Mouse (Mus musculus): ENCODE data around the gene Trim60. TPM values are rescaled to one million over a fixed set of nuclear protein-coding genes. Genes with fewer than 3 reads are reported as not detected.
"Not testable (repeated sequence)": the region's sequence is repeated elsewhere in the genome, so short reads cannot be mapped to it uniquely, and the experiment has no call there.

The Trim60 gene
- not detected for polyA plus RNA-seq (2017; shearing (Covaris generic))

DNA sequence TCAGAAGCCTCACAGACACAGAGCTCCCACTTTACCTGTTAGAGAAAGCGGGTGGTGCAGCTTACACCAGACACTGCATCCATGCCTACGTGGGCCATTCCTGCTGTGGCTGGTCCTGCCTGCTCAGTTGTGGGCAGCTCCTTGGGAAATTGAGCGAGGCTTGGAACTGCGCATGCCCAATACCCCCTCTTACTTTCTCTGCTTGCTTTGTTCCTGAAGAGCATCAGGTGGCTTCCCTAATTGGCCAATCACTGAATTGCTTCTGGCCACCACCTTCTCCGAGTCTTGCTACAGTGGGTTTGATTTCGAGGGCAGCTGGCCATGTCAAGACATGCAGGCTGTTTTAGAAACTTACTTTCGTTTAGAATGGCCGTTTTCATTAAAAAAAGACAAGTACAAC lies at the start of gene Trim60, which contains the start of gene Trim61:
Trim60 (minus strand) TSS at position 162 of the 400 bp plus-strand sequence.
Trim61 (minus strand) TSS at position 101 of the 400 bp plus-strand sequence.
- ATAC-seq: no peak

- ATAC-seq: no peak
These were observed 49.5 kb upstream of the Trim60 start for GRCm38 (mm10) chr8:65067694-65068472.

DNA sequence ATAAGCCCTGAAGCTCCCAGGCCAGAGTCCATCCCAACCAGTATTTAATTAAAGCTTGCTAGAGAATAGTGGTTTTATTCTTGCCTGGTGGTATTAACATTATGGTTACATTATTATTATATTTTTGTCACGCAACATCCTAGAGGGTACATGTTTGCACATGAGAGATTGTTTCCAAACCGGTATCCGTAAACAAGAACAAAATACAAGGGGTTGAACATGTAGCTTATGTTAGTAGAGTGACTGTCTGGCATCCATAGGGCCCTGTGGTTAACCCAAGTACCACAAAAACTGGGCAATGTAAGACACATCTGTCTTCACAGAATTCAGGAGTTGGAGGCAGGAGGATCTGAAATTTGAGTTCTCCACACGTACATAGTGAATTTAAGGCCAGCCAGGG lies 48.6 kb upstream of the Trim60 start:
- ATAC-seq: no peak

GRCm38 (mm10) chr8:65065622-65066021 lies 47.2 kb upstream of the Trim60 start:
- ATAC-seq: no peak

DNA sequence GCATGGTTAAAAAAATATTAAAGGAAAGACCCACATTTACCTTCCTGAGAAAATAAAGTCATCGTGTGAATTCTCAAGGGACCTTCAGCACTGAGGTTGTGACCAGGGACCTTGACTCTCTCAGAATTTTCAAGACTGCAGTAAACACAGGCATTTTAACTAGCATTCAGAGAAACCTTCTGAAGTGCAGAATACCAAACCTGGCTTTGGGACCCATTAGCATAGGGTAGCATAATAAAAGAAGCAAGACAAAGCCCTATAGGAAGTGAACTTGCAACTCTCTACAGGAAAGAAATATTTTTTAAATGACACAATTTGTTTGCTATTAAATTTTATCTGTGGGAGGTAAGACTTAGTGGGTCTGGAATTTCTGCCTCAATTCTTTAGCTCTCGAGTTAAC lies 45.7 kb upstream of the Trim60 start:
- no peak for ATAC-seq

DNA sequence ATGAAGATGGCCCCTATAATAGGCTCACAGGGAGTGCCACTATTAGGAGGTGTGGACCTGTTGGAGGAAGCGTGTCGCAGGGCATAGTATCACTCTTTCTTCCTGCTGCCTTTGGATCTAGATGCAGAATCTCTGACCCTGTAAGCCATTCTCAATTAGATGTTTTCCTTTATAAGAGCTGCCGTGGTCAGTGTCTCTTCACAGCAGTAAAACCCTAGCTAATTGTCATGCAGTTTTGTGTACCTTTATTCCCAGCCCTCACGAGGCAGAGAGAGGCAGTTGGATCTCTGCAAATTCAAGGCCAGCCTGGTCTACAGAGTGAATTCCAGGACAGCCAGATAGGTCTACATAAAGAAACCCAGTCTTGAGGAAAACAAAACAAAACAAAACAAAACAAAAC lies 43.8 kb upstream of the Trim60 start:
- ATAC-seq: no peak

- ATAC-seq: no peak
These were observed 38.3 kb upstream of the Trim60 start for GRCm38 (mm10) chr8:65056722-65057121.

DNA sequence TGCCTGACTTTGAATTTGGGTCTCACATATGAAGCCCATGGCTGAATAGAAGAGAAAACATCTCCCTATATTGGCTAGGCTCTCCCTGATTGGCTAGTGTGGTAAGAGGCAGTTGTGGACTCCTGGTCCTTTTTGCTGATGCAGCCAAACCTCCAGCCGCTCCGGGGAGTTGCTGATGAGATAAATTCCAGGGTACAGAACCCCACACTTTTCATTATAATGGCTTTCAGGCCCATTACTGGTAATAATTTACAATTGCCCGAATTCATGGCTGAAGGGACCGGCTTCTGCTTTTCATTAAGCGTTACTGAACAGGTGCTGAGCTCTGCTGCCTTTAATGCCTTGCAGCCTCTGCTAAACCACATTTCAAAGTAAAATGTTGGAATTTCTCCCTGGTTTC lies 35.6 kb upstream of the Trim60 start:
- no peak for ATAC-seq

GRCm38 (mm10) chr8:65053554-65053953 lies 35.2 kb upstream of the Trim60 start:
- no peak for ATAC-seq

GRCm38 (mm10) chr8:65047801-65048200 lies 29.4 kb upstream of the Trim60 start:
- ATAC-seq: no peak

DNA sequence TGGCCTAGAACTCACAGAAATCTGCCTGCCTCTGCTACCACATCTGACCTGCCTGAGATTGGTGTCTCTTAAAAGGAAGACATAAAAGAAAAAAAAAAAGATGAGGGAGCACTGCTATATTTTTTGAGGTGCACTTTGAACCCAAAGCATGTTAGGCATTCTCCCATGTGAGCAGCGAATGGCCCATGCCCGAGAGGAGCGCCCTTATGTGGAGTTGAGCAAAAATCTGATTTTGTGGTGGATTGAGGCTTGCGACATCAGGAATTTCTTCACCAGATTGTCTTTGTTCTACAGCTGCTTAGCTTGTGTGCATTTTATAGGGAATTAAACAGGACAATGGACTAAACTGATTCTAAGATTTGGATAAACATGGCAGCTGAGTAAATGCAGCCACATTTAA lies 28.8 kb upstream of the Trim60 start:
- ATAC-seq: no peak

- no peak for ATAC-seq
These were observed 28.2 kb upstream of the Trim60 start for GRCm38 (mm10) chr8:65046565-65046964.

DNA sequence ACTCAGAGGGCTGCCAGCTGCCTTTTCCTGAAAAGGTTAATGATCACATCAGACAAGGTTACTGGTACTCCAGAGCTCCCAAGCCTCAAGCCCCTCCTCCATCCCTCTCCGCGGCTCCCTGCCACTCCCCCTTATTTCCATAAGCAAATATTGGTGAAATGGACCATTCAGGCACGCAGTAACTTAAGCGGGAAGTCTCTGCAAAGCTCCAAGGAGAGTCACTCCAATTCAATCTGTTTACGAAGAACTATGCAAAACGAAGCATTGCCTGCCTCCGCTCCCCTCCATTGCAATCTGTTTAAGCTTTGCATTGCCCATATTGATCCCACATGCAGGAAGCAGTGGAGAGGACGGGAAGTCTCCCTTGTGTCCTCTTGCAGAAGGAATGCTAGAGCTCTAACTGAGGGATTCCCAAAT lies 18.7 kb upstream of the Trim60 start, which contains the start of gene Apela:
Apela (minus strand) TSS at position 220 of the 417 bp plus-strand sequence.
- ATAC-seq: no peak

DNA sequence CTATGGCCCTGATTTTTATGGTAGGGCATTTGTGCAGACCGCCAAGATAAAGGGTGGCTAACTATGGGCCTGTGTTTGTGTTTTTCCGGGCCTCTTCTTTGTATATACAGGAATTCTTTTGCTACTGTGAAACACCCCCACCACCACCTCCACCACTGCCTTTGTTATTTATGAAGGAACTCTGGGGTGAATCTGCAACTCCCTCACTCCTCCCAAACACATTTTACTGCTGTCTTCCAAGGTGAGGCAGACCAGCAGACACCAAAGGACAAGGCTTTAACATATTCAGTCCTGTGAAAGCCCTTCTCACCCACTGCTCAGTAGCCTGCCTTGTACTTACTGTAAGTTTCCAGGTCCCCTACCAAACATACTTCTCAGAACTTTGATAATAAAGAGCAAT lies 15.8 kb upstream of the Trim60 start:
- no peak for ATAC-seq

GRCm38 (mm10) chr8:65033056-65033455 lies 14.7 kb upstream of the Trim60 start:
- ATAC-seq: no peak

GRCm38 (mm10) chr8:65032107-65032506 lies 13.7 kb upstream of the Trim60 start:
- ATAC-seq: no peak

DNA sequence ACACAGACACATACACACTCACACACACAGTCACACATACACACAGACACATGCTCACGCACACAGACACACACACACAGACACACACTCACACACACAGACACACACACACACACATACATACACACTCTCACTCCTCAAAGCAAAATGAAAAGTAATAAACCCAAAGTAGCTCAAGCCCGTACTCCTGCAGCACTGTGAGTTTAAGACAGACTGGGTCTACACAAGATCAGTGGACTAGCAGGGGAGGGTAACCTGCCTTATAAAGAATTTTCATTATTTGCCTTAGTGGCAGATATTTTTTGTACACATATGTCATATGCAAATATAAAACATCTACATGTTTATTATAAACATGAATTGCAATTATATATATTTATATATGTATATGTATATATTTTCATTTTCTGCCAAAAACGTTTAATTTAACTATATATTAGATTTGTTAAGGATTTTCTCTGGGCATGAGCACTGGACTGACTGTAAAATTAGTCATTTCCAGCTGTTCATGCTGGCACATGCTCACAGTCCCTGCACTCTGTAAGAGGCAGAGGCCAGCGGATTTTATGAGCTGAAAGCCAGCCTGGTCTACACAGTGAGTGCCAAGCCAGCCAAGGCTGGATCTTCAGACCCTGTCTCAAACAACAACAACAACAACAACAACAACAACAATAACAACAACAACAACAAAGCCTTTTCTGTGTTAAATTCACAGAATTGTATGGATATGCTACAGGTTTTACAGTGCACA lies 12.5 kb upstream of the Trim60 start:
- no peak for ATAC-seq

DNA sequence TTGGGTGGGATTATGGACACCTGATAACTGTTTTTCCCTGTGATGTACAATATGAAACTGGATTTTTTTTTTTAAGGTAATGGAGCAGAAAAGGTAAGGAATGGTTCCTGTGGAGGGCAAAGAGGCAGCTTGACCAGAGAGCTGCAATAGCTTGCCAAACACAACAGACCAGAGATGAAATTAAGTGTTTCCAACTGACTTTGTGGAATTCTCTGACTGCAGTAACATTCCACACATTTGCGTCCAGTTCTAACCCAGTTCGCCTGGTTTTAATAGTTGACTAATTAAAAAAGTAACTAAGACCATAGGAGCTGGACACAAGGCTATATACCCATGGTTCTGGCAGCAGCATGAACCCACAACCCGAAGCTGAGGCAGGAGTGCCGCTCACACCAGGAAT lies 11.4 kb upstream of the Trim60 start:
- no peak for ATAC-seq

- no peak for ATAC-seq
These were observed 10.7 kb upstream of the Trim60 start for GRCm38 (mm10) chr8:65028959-65029686.

GRCm38 (mm10) chr8:65022485-65022884 lies 4.1 kb upstream of the Trim60 start:
- ATAC-seq: peak; percentile 39

DNA sequence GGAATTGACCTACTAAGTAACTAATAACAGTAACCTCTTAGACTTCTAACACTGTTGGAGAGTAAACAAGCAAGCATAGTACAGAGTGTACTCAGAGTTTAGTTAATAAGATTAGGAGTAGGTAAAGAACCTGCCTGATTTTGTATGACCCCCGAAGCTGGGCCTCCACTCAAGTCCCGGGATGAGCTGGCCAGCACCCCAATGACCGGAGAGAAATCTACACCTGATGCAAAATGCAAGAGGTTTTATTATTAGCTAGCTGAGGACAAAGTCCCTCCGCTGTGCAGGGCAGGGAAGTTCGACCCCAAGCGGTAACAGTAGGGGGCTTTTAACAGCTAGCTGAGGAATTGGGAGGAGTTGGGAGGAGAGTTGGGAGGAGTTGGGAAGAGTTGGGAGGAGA lies 10.8 kb downstream of the Trim60 start:
- not testable (repeated sequence) for ATAC-seq

GRCm38 (mm10) chr8:64998806-64999365 lies 19.5 kb downstream of the Trim60 start:
- no peak for ATAC-seq

GRCm38 (mm10) chr8:64987731-64988130 lies 30.7 kb downstream of the Trim60 start, which contains the start of gene Trim75:
Gene Trim75 (minus strand): TSS chr8:64987831.
- ATAC-seq: no peak
